Mouse (Mus musculus): ENCODE results near the gene Prdm2. TPM values are rescaled to one million over a fixed set of nuclear protein-coding genes. Genes with fewer than 3 reads are reported as not detected.

Prdm2 gene
- polyA plus RNA-seq, 1 experiment from 2014 or later: 20.6 TPM

GRCm38 (mm10) chr4:143099288-143100039 lies 113.3 kb downstream of the Prdm2 start:
- Histone ChIP-seq H3K4me2 (replicated peaks) (no peak overlapping the region), H3K9me3 (no peaks in the 10 kb centered on the region), H3K9ac (replicated peaks) (no peak overlapping the region), H3K4me3 (no peak overlapping the region), H3K27me3 (no peaks in the 10 kb centered on the region), H3K36me3 (no peaks in the 10 kb centered on the region), H3K4me1 (no peaks in the 10 kb centered on the region), H3K27ac (replicated peaks) (no peak overlapping the region)
- 55% methylated on average over 11 of the region's 11 CpGs for WGBS
- no peak for ATAC-seq (ENCODE audit: low FRiP score, low read depth)

DNA sequence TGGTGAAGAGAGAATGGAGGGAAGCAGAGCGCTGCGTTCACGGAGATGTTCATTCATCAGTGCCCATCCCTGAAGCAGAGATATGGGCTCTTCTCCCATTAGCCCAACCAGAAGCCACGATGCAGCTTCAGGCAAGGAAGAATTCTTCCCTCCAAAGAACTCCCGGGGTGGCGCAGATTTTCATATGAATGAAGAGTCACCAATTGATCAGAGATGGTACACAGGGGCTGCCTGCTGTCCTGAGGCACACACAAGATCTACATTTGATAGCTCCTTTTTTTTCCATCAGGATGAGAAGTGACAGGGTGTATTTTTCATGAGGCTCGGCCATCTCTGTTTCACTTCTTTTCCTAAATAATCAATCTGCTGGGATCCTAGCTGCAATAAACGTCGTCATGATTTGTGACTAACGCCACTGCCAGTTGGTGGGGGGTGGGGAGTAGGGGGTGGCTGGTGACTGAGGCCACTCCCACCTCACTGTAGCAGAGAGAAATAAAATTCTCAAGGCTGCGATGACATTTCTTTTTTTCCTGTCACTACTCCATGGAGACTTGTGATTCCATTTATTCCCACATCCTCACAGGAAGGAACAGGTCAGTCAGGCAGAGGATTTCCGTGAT lies 120.6 kb downstream of the Prdm2 start:
- Histone ChIP-seq H3K4me3 (no peak overlapping the region), H3K9ac (replicated peaks) (no peak overlapping the region), H3K4me1 (no peaks in the 10 kb centered on the region), H3K27ac (replicated peaks) (no peak overlapping the region), H3K9me3 (peaks cover 6% of the 10 kb centered on the region), H3K36me3 (no peaks in the 10 kb centered on the region), H3K27me3 (no peaks in the 10 kb centered on the region; the same call in 1 of the 2 replicates), H3K4me2 (replicated peaks) (no peak overlapping the region)
- no peak for ATAC-seq (ENCODE audit: low FRiP score, low read depth)
- WGBS: 43% methylated on average over 12 of the region's 12 CpGs

DNA sequence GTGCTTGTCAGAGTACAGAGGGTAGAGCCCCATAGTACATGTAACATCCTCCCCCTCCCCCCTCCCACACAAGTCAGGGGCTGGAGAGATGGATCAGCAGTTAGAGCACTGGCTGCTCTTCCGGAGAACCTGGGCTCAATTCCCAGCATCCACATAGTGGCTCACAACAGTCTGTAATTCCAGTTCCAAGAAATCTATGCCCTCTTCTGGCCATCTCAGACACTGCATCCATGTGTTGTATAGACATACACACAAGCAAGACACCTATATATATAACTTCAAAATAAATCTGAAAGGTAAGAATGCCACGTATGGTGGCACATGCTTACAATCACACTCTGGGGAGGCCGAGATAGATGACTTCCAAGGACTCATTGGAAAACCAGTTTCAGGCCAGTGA lies 122.2 kb downstream of the Prdm2 start:
- no peak overlapping the region for H3K4me2 ChIP-seq (replicated peaks)
- H3K27ac ChIP-seq (replicated peaks): no peak overlapping the region
- no peaks in the 10 kb centered on the region for H3K4me1 ChIP-seq
- ATAC-seq (ENCODE audit: low FRiP score, low read depth): no peak
- 97% methylated on average over 3 of the region's 3 CpGs for WGBS
- no peak overlapping the region for H3K4me3 ChIP-seq
- no peak overlapping the region for H3K9ac ChIP-seq (replicated peaks)
- H3K9me3 ChIP-seq: peaks cover 6% of the 10 kb centered on the region
- no peaks in the 10 kb centered on the region; the same call in 1 of the 2 replicates for H3K27me3 ChIP-seq
- no peaks in the 10 kb centered on the region for H3K36me3 ChIP-seq

- Histone ChIP-seq H3K4me3 (peak overlapping the region; percentile 34), H3K9ac (replicated peaks) (peak overlapping the region; percentile 51), H3K4me2 (replicated peaks) (peak overlapping the region; percentile 54), H3K36me3 (no peaks in the 10 kb centered on the region), H3K27me3 (0 out of 2 replicates have a peak, but pooled peaks cover 25% of the 10 kb centered on the region), H3K9me3 (no peaks in the 10 kb centered on the region), H3K27ac (replicated peaks) (no peak overlapping the region), H3K4me1 (peaks cover 10% of the 10 kb centered on the region)
- peak; percentile 54; the same call in 1 of the 2 replicates for ATAC-seq (ENCODE audit: low FRiP score, low read depth)
- WGBS: 6% methylated on average over 20 of the region's 20 CpGs
Observed at GRCm38 (mm10) chr4:143074071-143074765, 138.6 kb downstream of the Prdm2 start.

DNA sequence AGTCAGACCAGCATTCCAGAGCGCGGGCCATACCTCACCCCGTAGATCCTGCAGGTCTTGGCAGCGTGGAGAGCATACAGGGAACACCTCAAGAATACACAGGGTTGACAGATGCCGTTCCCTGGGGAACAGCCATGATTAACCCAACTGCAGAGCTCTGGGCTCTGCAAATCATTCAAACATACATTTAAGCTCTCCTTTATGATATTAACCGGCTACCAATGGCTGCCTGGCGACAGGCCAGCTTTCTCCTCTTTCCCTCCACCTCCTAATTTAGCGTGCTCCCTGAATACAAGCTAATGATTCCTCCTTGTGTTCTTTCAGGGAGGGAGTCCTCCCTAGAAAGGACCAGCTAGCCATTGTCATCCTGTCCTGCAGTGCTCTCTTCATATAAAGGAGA lies 141.0 kb downstream of the Prdm2 start:
- 59% methylated on average over 8 of the region's 8 CpGs for WGBS
- Histone ChIP-seq H3K27ac (replicated peaks) (no peak overlapping the region), H3K4me1 (peaks cover 10% of the 10 kb centered on the region), H3K4me3 (no peak overlapping the region), H3K36me3 (no peaks in the 10 kb centered on the region), H3K4me2 (replicated peaks) (no peak overlapping the region), H3K9ac (replicated peaks) (no peak overlapping the region), H3K27me3 (0 out of 2 replicates have a peak, but pooled peaks cover 25% of the 10 kb centered on the region), H3K9me3 (no peaks in the 10 kb centered on the region)
- ATAC-seq (ENCODE audit: low FRiP score, low read depth): no peak

- Histone ChIP-seq H3K9me3 (no peaks in the 10 kb centered on the region), H3K4me2 (replicated peaks) (no peak overlapping the region), H3K27ac (replicated peaks) (no peak overlapping the region), H3K9ac (replicated peaks) (no peak overlapping the region), H3K36me3 (no peaks in the 10 kb centered on the region), H3K4me1 (no peaks in the 10 kb centered on the region), H3K27me3 (no peaks in the 10 kb centered on the region), H3K4me3 (no peak overlapping the region)
- 85% methylated on average over 9 of the region's 9 CpGs for WGBS
- ATAC-seq (ENCODE audit: low FRiP score, low read depth): no peak
Observed at GRCm38 (mm10) chr4:143067006-143067405, 145.8 kb downstream of the Prdm2 start.

DNA sequence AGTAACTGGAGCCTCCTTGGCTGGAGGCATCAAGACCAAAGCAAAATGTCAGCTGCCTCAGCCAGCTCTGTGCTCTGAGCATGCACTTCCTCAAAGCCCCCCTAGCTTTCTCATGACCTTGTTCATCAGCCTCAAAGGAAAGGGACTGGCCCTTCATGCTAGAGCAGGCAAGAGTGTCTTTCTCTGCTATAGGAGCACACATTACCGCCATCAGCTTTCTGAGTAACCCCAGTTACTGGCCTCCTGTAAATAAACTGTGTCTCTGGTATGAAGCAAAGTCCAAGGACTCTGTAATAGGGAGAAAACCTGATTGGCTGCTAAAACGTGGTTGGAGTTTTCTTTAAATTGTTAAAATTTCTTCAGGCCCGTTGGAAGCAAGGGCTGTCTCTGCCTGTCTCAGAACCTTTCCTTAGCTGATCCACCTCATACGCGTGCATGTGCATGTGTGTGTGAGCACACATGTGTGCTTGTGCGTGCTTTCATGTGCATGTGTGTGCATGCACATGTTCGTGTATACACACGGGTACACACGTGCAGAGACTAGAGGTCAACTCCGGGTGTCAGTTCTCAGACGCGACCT lies 153.9 kb downstream of the Prdm2 start:
- 94% methylated on average over 12 of the region's 12 CpGs for WGBS
- H3K9ac ChIP-seq (replicated peaks): no peak overlapping the region
- H3K27ac ChIP-seq (replicated peaks): no peak overlapping the region
- H3K4me1 ChIP-seq: no peaks in the 10 kb centered on the region
- no peak overlapping the region for H3K4me3 ChIP-seq
- H3K27me3 ChIP-seq: no peaks in the 10 kb centered on the region
- ATAC-seq (ENCODE audit: low FRiP score, low read depth): no peak
- no peaks in the 10 kb centered on the region for H3K36me3 ChIP-seq
- H3K4me2 ChIP-seq (replicated peaks): no peak overlapping the region
- no peaks in the 10 kb centered on the region for H3K9me3 ChIP-seq

Small RNAs within 50 kb of the gene (microRNA-seq; reads per million reads assigned to microRNA genes)
- 7.0 reads per million, percentile 23 among the genes with 10 or more reads in this experiment for gene Mir7021

Other genes starting within 250 kb of the Prdm2 start
- gene Pdpn, start 86.6 kb upstream of the Prdm2 start, polyA plus RNA-seq (2016; fragmentation: Nextera tagmentation; extraction: Ambion mirVana): 101 and 109 TPM in 2 replicates
- gene Lrrc38, start 136.8 kb upstream of the Prdm2 start, polyA plus RNA-seq (2016; fragmentation: Nextera tagmentation; extraction: Ambion mirVana): 0.16 and 0.37 TPM in 2 replicates
- gene Pramel1, start 181.4 kb upstream of the Prdm2 start, polyA plus RNA-seq (2016; fragmentation: Nextera tagmentation; extraction: Ambion mirVana): not detected in 2 replicates
- 22.0 and 23.1 TPM in 2 replicates for gene Pramef8, start 199.4 kb upstream of the Prdm2 start, polyA plus RNA-seq (2016; fragmentation: Nextera tagmentation; extraction: Ambion mirVana)
- not detected in 2 replicates for gene Oog4, start 237.3 kb upstream of the Prdm2 start, polyA plus RNA-seq (2016; fragmentation: Nextera tagmentation; extraction: Ambion mirVana)

All from midbrain, embryonic 12.5 days (tissue).